In genomic region chr9:50124241-50124640, GRCm38 (mm10) we compare ENCODE assay signal across 34 mouse cellular contexts.
DNase-seq lines count a peak whose midpoint lies in the region; ATAC-seq and TF ChIP-seq lines count a peak whose summit lies in the region.
"Had no signal": no experiment of that assay in that cellular context is flagged by ENCODE, and none has a peak within 500 bp of the region (broad histone marks: within the 10 kb centered on the region; RNA-seq: fewer than 3 reads in every experiment).

No protein-coding gene starts in this region.

- no peaks in the 10 kb centered on the region for H3K4me1 ChIP-seq in hindbrain, embryonic 11.5 days (replicated peaks; ENCODE audit: control insufficient read depth, insufficient read depth, low read length)
- peaks cover 13% of the 10 kb centered on the region; the same call in 1 of the 2 replicates for H3K4me1 ChIP-seq in hindbrain, postnatal 0 days (ENCODE audit: insufficient read depth, low read length)
- H3K4me1 ChIP-seq in E14TG2a.4 (replicated peaks; ENCODE audit: low read depth, low read length): peaks cover 65% of the 10 kb centered on the region
- no peaks in the 10 kb centered on the region for H3K4me1 ChIP-seq in intestine, embryonic 16.5 days (ENCODE audit: control insufficient read depth, insufficient read depth, low read length)
- H3K4me1 ChIP-seq: intestine, embryonic 15.5 days; megakaryocyte, embryonic 14.5 days had no signal

- no peak for ATAC-seq in hindbrain, embryonic 11.5 days (ENCODE audit: low FRiP score)
- ATAC-seq in hindbrain, postnatal 0 days: no peak
- no peak for ATAC-seq in intestine, embryonic 16.5 days
- ATAC-seq: forebrain, postnatal 0 days; hindbrain, embryonic 16.5 days; intestine, embryonic 15.5 days; midbrain, embryonic 15.5 days had no signal

- H3K27me3 ChIP-seq in hindbrain, embryonic 11.5 days (ENCODE audit: control insufficient read depth, insufficient read depth, low read length): no peaks in the 10 kb centered on the region
- H3K27me3 ChIP-seq in hindbrain, postnatal 0 days (ENCODE audit: insufficient read depth, low read length): no peaks in the 10 kb centered on the region
- no peaks in the 10 kb centered on the region for H3K27me3 ChIP-seq in E14TG2a.4 (ENCODE audit: insufficient read depth, low read length)
- H3K27me3 ChIP-seq in intestine, embryonic 16.5 days (replicated peaks; ENCODE audit: control insufficient read depth, insufficient read depth, low read length): no peaks in the 10 kb centered on the region
- H3K27me3 ChIP-seq: CH12.LX; embryonic facial prominence, embryonic 13.5 days; intestine, embryonic 15.5 days; lung, embryonic 15.5 days; megakaryocyte, embryonic 14.5 days; midbrain, embryonic 15.5 days had no signal

- WGBS in hindbrain, embryonic 11.5 days: 15% methylated on average over 4 of the region's 4 CpGs
- 37% methylated on average over 4 of the region's 4 CpGs for WGBS in hindbrain, postnatal 0 days
- 41% methylated on average over 4 of the region's 4 CpGs for WGBS in intestine, embryonic 16.5 days

- H3K9ac ChIP-seq in hindbrain, embryonic 11.5 days (ENCODE audit: low read depth, low read length): no peak overlapping the region
- no peak overlapping the region for H3K9ac ChIP-seq in hindbrain, postnatal 0 days (replicated peaks; ENCODE audit: low read length)
- H3K9ac ChIP-seq in intestine, embryonic 16.5 days (ENCODE audit: low read depth, low read length): no peak overlapping the region
- H3K9ac ChIP-seq: embryonic facial prominence, embryonic 13.5 days; forebrain, postnatal 0 days; intestine, embryonic 15.5 days; liver, embryonic 14.5 days; lung, embryonic 15.5 days; midbrain, embryonic 15.5 days had no signal

- DNase-seq in embryo, embryonic 10 days (ENCODE audit: low spot score): peak; percentile 39
- no peak for DNase-seq in embryo, embryonic 11 days
- DNase-seq in hindbrain, embryonic 11.5 days (ENCODE audit: low spot score): peak; percentile 29
- DNase-seq in hindbrain, postnatal 0 days (ENCODE audit: low spot score): no peak
- DNase-seq in WW6 (ENCODE audit: low read depth, low spot score): peak; percentile 50
- no peak for DNase-seq in spleen, postnatal 4 days (ENCODE audit: low spot score in 2 of 2)
- DNase-seq: adrenal gland, postnatal 14 days; cerebellum, adult 11-12 months; cerebellum, postnatal 10 days; forebrain, postnatal 0 days; gastrocnemius, postnatal 10 days; heart, postnatal 4 days; kidney, adult 8-10 months; kidney, postnatal 10 days; layer of hippocampus, postnatal 36 days; liver; lung, postnatal 4 days; right cerebral cortex, adult 18-20 months; spleen, adult 18-20 months; thymus, adult 18-20 months; thymus, postnatal 25 days had no signal

- TF ChIP-seq CTCF in hindbrain, postnatal 0 days (IDR thresholded peaks at IDR 0.05; ENCODE audit: low read depth): no peak
- TF ChIP-seq CTCF in E14TG2a.4 (conservative IDR thresholded peaks at IDR 0.05; ENCODE audit: low read length): no peak

- H3K4me2 ChIP-seq in hindbrain, embryonic 11.5 days (replicated peaks; ENCODE audit: low read depth, low read length): no peak overlapping the region
- no peak overlapping the region for H3K4me2 ChIP-seq in hindbrain, postnatal 0 days (ENCODE audit: low read depth, low read length)
- no peak overlapping the region for H3K4me2 ChIP-seq in intestine, embryonic 16.5 days (ENCODE audit: low read depth, low read length)
- H3K4me2 ChIP-seq: embryonic facial prominence, embryonic 13.5 days; heart, embryonic 11.5 days; intestine, embryonic 15.5 days; lung, embryonic 15.5 days; midbrain, embryonic 15.5 days had no signal

- no peaks in the 10 kb centered on the region for H3K36me3 ChIP-seq in hindbrain, embryonic 11.5 days (ENCODE audit: control insufficient read depth, insufficient read depth, low read length)
- H3K36me3 ChIP-seq in hindbrain, postnatal 0 days (ENCODE audit: insufficient read depth, low read length): no peaks in the 10 kb centered on the region
- H3K36me3 ChIP-seq in E14TG2a.4 (ENCODE audit: insufficient read depth, low read length): no peaks in the 10 kb centered on the region; the same call in 1 of the 2 replicates
- no peaks in the 10 kb centered on the region for H3K36me3 ChIP-seq in intestine, embryonic 16.5 days (ENCODE audit: control insufficient read depth, insufficient read depth, low read length)
- H3K36me3 ChIP-seq: embryonic facial prominence, embryonic 13.5 days; forebrain, embryonic 10.5 days; intestine, embryonic 15.5 days; lung, embryonic 15.5 days; midbrain, embryonic 15.5 days had no signal

- H3K27ac ChIP-seq in hindbrain, embryonic 11.5 days (ENCODE audit: low read depth, low read length): no peak overlapping the region
- no peak overlapping the region for H3K27ac ChIP-seq in hindbrain, postnatal 0 days
- no peak overlapping the region for H3K27ac ChIP-seq in intestine, embryonic 16.5 days (ENCODE audit: low read length)
- H3K27ac ChIP-seq: embryonic facial prominence, embryonic 13.5 days; forebrain, embryonic 10.5 days; intestine, embryonic 15.5 days; liver, embryonic 14.5 days; lung, embryonic 15.5 days; midbrain, embryonic 15.5 days; stomach, postnatal 0 days had no signal

- H3K9me3 ChIP-seq in hindbrain, embryonic 11.5 days (ENCODE audit: control insufficient read depth, low read length): no peaks in the 10 kb centered on the region
- no peaks in the 10 kb centered on the region for H3K9me3 ChIP-seq in hindbrain, postnatal 0 days (ENCODE audit: low read length)
- H3K9me3 ChIP-seq in E14TG2a.4 (ENCODE audit: low read length): no peaks in the 10 kb centered on the region
- H3K9me3 ChIP-seq in intestine, embryonic 16.5 days (ENCODE audit: control insufficient read depth, low read length): no peaks in the 10 kb centered on the region
- H3K9me3 ChIP-seq: embryonic facial prominence, embryonic 13.5 days; forebrain, embryonic 10.5 days; intestine, embryonic 15.5 days; lung, embryonic 15.5 days; midbrain, embryonic 15.5 days had no signal

- H3K4me3 ChIP-seq in hindbrain, embryonic 11.5 days (ENCODE audit: low read depth, low read length): no peak overlapping the region
- H3K4me3 ChIP-seq in hindbrain, postnatal 0 days (ENCODE audit: low read length): no peak overlapping the region
- peak overlapping the region; percentile 68 for H3K4me3 ChIP-seq in E14TG2a.4 (replicated peaks; ENCODE audit: low read length)
- no peak overlapping the region for H3K4me3 ChIP-seq in intestine, embryonic 16.5 days (ENCODE audit: low read length)
- H3K4me3 ChIP-seq: embryonic facial prominence, embryonic 13.5 days; forebrain, embryonic 10.5 days; intestine, embryonic 15.5 days; lung, embryonic 15.5 days; megakaryocyte, embryonic 14.5 days; midbrain, embryonic 15.5 days had no signal

Comparison
In these comparisons a context has a peak if more than half of its experiments do, and no peak if none do; other contexts are left out.
1. DNase-seq: peak in embryo, embryonic 10 days (single experiment), hindbrain, embryonic 11.5 days (single experiment) and WW6 (single experiment); none in embryo, embryonic 11 days (single experiment), hindbrain, postnatal 0 days (single experiment) and spleen, postnatal 4 days (0 of 2).